Mouse (Mus musculus): Measurements from ENCODE around the gene Lsamp. TPM values are rescaled to one million over a fixed set of nuclear protein-coding genes. Genes with fewer than 3 reads are reported as not detected.

Lsamp gene
- polyA plus RNA-seq, 1 experiment from 2014 or later: 10.0 TPM

GRCm38 (mm10) chr16:41210055-41210454 lies 1225.9 kb downstream of the Lsamp start:
- Histone ChIP-seq H3K27ac (no peak overlapping the region), H3K4me2 (no peak overlapping the region), H3K4me1 (no peaks in the 10 kb centered on the region), H3K9me3 (no peaks in the 10 kb centered on the region), H3K9ac (no peak overlapping the region), H3K4me3 (no peak overlapping the region), H3K36me3 (no peaks in the 10 kb centered on the region), H3K27me3 (no peaks in the 10 kb centered on the region)
- ATAC-seq (ENCODE audit: insufficient number of reproducible peaks, low FRiP score, low TSS enrichment, low read depth): no peak
- WGBS: 64% methylated on average over 5 of the region's 5 CpGs

GRCm38 (mm10) chr16:41235829-41236228 lies 1251.7 kb downstream of the Lsamp start:
- Histone ChIP-seq H3K4me1 (no peaks in the 10 kb centered on the region), H3K9ac (no peak overlapping the region), H3K27ac (no peak overlapping the region), H3K36me3 (no peaks in the 10 kb centered on the region), H3K4me3 (no peak overlapping the region), H3K9me3 (no peaks in the 10 kb centered on the region), H3K4me2 (no peak overlapping the region), H3K27me3 (no peaks in the 10 kb centered on the region)
- ATAC-seq (ENCODE audit: insufficient number of reproducible peaks, low FRiP score, low TSS enrichment, low read depth): no peak

GRCm38 (mm10) chr16:41242841-41243240 lies 1258.7 kb downstream of the Lsamp start:
- H3K9me3 ChIP-seq: no peaks in the 10 kb centered on the region
- WGBS: 72% methylated on average over 4 of the region's 4 CpGs
- no peak overlapping the region for H3K27ac ChIP-seq
- no peak overlapping the region for H3K4me3 ChIP-seq
- no peak for ATAC-seq (ENCODE audit: insufficient number of reproducible peaks, low FRiP score, low TSS enrichment, low read depth)
- no peaks in the 10 kb centered on the region for H3K27me3 ChIP-seq
- H3K4me1 ChIP-seq: no peaks in the 10 kb centered on the region
- no peaks in the 10 kb centered on the region for H3K36me3 ChIP-seq
- no peak overlapping the region for H3K4me2 ChIP-seq
- no peak overlapping the region for H3K9ac ChIP-seq

GRCm38 (mm10) chr16:41244711-41245110 lies 1260.5 kb downstream of the Lsamp start:
- no peak overlapping the region for H3K4me3 ChIP-seq
- H3K9me3 ChIP-seq: no peaks in the 10 kb centered on the region
- no peaks in the 10 kb centered on the region for H3K4me1 ChIP-seq
- 12% methylated on average over 2 of the region's 2 CpGs for WGBS
- no peaks in the 10 kb centered on the region for H3K27me3 ChIP-seq
- H3K4me2 ChIP-seq: no peak overlapping the region
- no peak for ATAC-seq (ENCODE audit: insufficient number of reproducible peaks, low FRiP score, low TSS enrichment, low read depth)
- H3K9ac ChIP-seq: no peak overlapping the region
- H3K36me3 ChIP-seq: no peaks in the 10 kb centered on the region
- H3K27ac ChIP-seq: no peak overlapping the region

- H3K27ac ChIP-seq: no peak overlapping the region
- H3K36me3 ChIP-seq: no peaks in the 10 kb centered on the region
- H3K4me2 ChIP-seq: no peak overlapping the region
- no peaks in the 10 kb centered on the region for H3K9me3 ChIP-seq
- H3K4me3 ChIP-seq: no peak overlapping the region
- ATAC-seq (ENCODE audit: insufficient number of reproducible peaks, low FRiP score, low TSS enrichment, low read depth): no peak
- H3K9ac ChIP-seq: no peak overlapping the region
- whole genome bisulfite sequencing: 51% methylated on average over 12 of the region's 12 CpGs
- H3K4me1 ChIP-seq: no peaks in the 10 kb centered on the region
- no peaks in the 10 kb centered on the region for H3K27me3 ChIP-seq
Observed at GRCm38 (mm10) chr16:41258145-41259035, 1274.2 kb downstream of the Lsamp start.

GRCm38 (mm10) chr16:41275999-41276671 lies 1292.0 kb downstream of the Lsamp start:
- no peaks in the 10 kb centered on the region for H3K36me3 ChIP-seq
- no peak for ATAC-seq (ENCODE audit: insufficient number of reproducible peaks, low FRiP score, low TSS enrichment, low read depth)
- H3K4me3 ChIP-seq: no peak overlapping the region
- no peaks in the 10 kb centered on the region for H3K4me1 ChIP-seq
- H3K27ac ChIP-seq: no peak overlapping the region
- H3K4me2 ChIP-seq: no peak overlapping the region
- H3K9ac ChIP-seq: no peak overlapping the region
- no peaks in the 10 kb centered on the region for H3K9me3 ChIP-seq
- WGBS: 92% methylated on average over 2 of the region's 2 CpGs
- no peaks in the 10 kb centered on the region for H3K27me3 ChIP-seq

GRCm38 (mm10) chr16:41317992-41318391 lies 1333.8 kb downstream of the Lsamp start:
- Histone ChIP-seq H3K36me3 (no peaks in the 10 kb centered on the region), H3K27ac (no peak overlapping the region), H3K4me2 (no peak overlapping the region), H3K4me1 (no peaks in the 10 kb centered on the region), H3K9ac (no peak overlapping the region), H3K9me3 (no peaks in the 10 kb centered on the region), H3K4me3 (no peak overlapping the region), H3K27me3 (no peaks in the 10 kb centered on the region)
- WGBS: 65% methylated on average over 3 of the region's 3 CpGs
- ATAC-seq (ENCODE audit: insufficient number of reproducible peaks, low FRiP score, low TSS enrichment, low read depth): no peak

- WGBS: 41% methylated on average over 1 of the region's 1 CpGs
- H3K27ac ChIP-seq: no peak overlapping the region
- H3K9me3 ChIP-seq: no peaks in the 10 kb centered on the region
- no peak overlapping the region for H3K9ac ChIP-seq
- ATAC-seq (ENCODE audit: insufficient number of reproducible peaks, low FRiP score, low TSS enrichment, low read depth): no peak
- H3K36me3 ChIP-seq: no peaks in the 10 kb centered on the region
- no peaks in the 10 kb centered on the region for H3K4me1 ChIP-seq
- H3K27me3 ChIP-seq: no peaks in the 10 kb centered on the region
- no peak overlapping the region for H3K4me2 ChIP-seq
- no peak overlapping the region for H3K4me3 ChIP-seq
Observed at GRCm38 (mm10) chr16:41343431-41343830, 1359.3 kb downstream of the Lsamp start.

GRCm38 (mm10) chr16:41365138-41365537 lies 1381.0 kb downstream of the Lsamp start:
- Histone ChIP-seq H3K27ac (no peak overlapping the region), H3K4me3 (no peak overlapping the region), H3K9ac (no peak overlapping the region), H3K27me3 (no peaks in the 10 kb centered on the region), H3K36me3 (no peaks in the 10 kb centered on the region), H3K9me3 (no peaks in the 10 kb centered on the region), H3K4me2 (no peak overlapping the region), H3K4me1 (no peaks in the 10 kb centered on the region)
- ATAC-seq (ENCODE audit: insufficient number of reproducible peaks, low FRiP score, low TSS enrichment, low read depth): no peak
- WGBS: 73% methylated on average over 2 of the region's 2 CpGs

- no peaks in the 10 kb centered on the region for H3K4me1 ChIP-seq
- no peak overlapping the region for H3K27ac ChIP-seq
- no peak for ATAC-seq (ENCODE audit: insufficient number of reproducible peaks, low FRiP score, low TSS enrichment, low read depth)
- H3K36me3 ChIP-seq: no peaks in the 10 kb centered on the region
- no peak overlapping the region for H3K4me2 ChIP-seq
- WGBS: 42% methylated on average over 3 of the region's 3 CpGs
- no peak overlapping the region for H3K4me3 ChIP-seq
- no peak overlapping the region for H3K9ac ChIP-seq
- no peaks in the 10 kb centered on the region for H3K9me3 ChIP-seq
- H3K27me3 ChIP-seq: no peaks in the 10 kb centered on the region
Observed at GRCm38 (mm10) chr16:41383702-41384101, 1399.5 kb downstream of the Lsamp start.

- H3K9me3 ChIP-seq: no peaks in the 10 kb centered on the region
- no peak overlapping the region for H3K27ac ChIP-seq
- no peaks in the 10 kb centered on the region for H3K27me3 ChIP-seq
- ATAC-seq (ENCODE audit: insufficient number of reproducible peaks, low FRiP score, low TSS enrichment, low read depth): no peak
- no peak overlapping the region for H3K4me3 ChIP-seq
- no peaks in the 10 kb centered on the region for H3K4me1 ChIP-seq
- no peak overlapping the region for H3K4me2 ChIP-seq
- H3K36me3 ChIP-seq: no peaks in the 10 kb centered on the region
- 70% methylated on average over 1 of the region's 1 CpGs for WGBS
- no peak overlapping the region for H3K9ac ChIP-seq
Observed at GRCm38 (mm10) chr16:41384288-41384687, 1400.1 kb downstream of the Lsamp start.

- no peaks in the 10 kb centered on the region for H3K36me3 ChIP-seq
- H3K9me3 ChIP-seq: no peaks in the 10 kb centered on the region
- H3K4me2 ChIP-seq: no peak overlapping the region
- H3K4me1 ChIP-seq: no peaks in the 10 kb centered on the region
- WGBS: 52% methylated on average over 7 of the region's 7 CpGs
- no peaks in the 10 kb centered on the region for H3K27me3 ChIP-seq
- no peak overlapping the region for H3K9ac ChIP-seq
- no peak overlapping the region for H3K27ac ChIP-seq
- no peak overlapping the region for H3K4me3 ChIP-seq
- no peak for ATAC-seq (ENCODE audit: insufficient number of reproducible peaks, low FRiP score, low TSS enrichment, low read depth)
Observed at GRCm38 (mm10) chr16:41408850-41409249, 1424.7 kb downstream of the Lsamp start.

All from limb, embryonic 15.5 days (tissue).